Mouse (Mus musculus): Measurements from ENCODE around the gene Gabrb2.

GRCm38 (mm10) chr11:42521960-42522359, 102.4 kb downstream of the Gabrb2 start:
- no peak for TF ChIP-seq EP300 (IDR thresholded peaks at IDR 0.05; ENCODE audit: insufficient read depth, low read depth, low read length)
- TF ChIP-seq POLR2A (IDR thresholded peaks at IDR 0.05; ENCODE audit: insufficient read depth, low read depth, low read length), result no peak
- no peak for TF ChIP-seq CTCF (IDR thresholded peaks at IDR 0.05)

All from heart, adult 2 months (tissue).